Mouse (Mus musculus): ENCODE results near the gene Btbd19. TPM values are rescaled to one million over a fixed set of nuclear protein-coding genes. Genes with fewer than 3 reads are reported as not detected.

The Btbd19 gene
- polyA plus RNA-seq, 1 experiment = 23.7 TPM

DNA sequence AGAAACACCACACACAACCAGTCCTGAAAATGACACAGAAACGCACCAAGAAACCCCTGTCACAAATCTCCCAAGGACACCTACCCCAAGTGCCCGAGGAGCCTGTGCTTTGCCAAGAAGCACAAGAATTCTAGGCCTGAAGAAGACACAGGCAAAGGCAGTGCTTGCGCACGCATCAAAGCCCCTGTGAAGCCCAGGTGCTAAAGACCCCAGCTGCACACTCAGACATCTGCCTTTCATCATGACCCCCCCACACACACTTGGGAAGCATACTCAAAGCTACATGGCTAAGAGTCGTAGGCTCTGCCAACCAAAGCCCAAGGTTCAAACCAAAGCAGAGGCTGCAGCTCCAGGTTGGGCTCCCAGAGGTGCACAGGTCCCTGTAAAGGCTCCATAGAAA lies 9.9 kb downstream of the Btbd19 start:
- no peak overlapping the region for H3K4me3 ChIP-seq (ENCODE audit: insufficient read depth, poor library complexity, severe bottlenecking)
- H3K79me2 ChIP-seq (ENCODE audit: control insufficient read depth, insufficient read depth) = peaks cover 11% of the 10 kb centered on the region
- H3K36me3 ChIP-seq (ENCODE audit: control insufficient read depth, insufficient read depth) = peaks cover 12% of the 10 kb centered on the region
- no peak overlapping the region for H3ac ChIP-seq (ENCODE audit: control insufficient read depth, insufficient read length, low read depth)
- no peaks in the 10 kb centered on the region for H3K27me3 ChIP-seq (ENCODE audit: control insufficient read depth, insufficient read depth, insufficient read length)
- TF ChIP-seq MAX (IDR thresholded peaks at IDR 0.05) (no peak), MYOD1 (IDR thresholded peaks at IDR 0.05; ENCODE audit: control insufficient read depth, insufficient read length, low read depth) (no peak), CEBPB (IDR thresholded peaks at IDR 0.05; ENCODE audit: low read depth) (no peak), MYOG (IDR thresholded peaks at IDR 0.05; ENCODE audit: control insufficient read depth, extremely low read depth, insufficient read length) (no peak), CTCF (IDR thresholded peaks at IDR 0.05; ENCODE audit: control insufficient read depth, insufficient read depth, insufficient read length) (no peak), USF1 (IDR thresholded peaks at IDR 0.05; ENCODE audit: low read depth) (no peak), FOSL1 (IDR thresholded peaks at IDR 0.05; ENCODE audit: insufficient read depth, low read length, poor library complexity, severe bottlenecking) (no peak)
- H3K79me3 ChIP-seq (ENCODE audit: low read depth) = peaks cover 6% of the 10 kb centered on the region

DNA sequence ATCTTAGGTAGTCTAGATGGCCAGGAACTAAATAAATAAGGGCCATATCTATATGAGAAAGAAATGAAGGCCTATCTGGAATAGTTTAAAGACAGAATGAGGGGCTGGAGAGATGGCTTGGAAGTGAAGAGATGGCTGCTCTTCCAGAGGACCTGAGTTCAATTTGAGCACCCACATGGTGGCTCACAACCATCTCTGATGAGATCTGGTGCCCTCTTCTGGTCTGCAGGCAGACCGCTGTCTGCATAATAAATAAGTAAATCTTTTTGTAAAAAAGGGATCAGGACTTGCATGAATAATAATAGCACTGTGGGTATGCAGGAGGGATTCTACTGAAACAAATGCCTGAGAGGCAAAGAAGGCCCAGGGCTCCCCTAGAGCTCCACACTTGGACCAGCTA lies 12.3 kb downstream of the Btbd19 start:
- no peak overlapping the region for H3ac ChIP-seq (ENCODE audit: control insufficient read depth, insufficient read length, low read depth)
- H3K79me2 ChIP-seq (ENCODE audit: control insufficient read depth, insufficient read depth) = no peaks in the 10 kb centered on the region
- H3K36me3 ChIP-seq (ENCODE audit: control insufficient read depth, insufficient read depth) = peaks cover 3% of the 10 kb centered on the region
- H3K27me3 ChIP-seq (ENCODE audit: control insufficient read depth, insufficient read depth, insufficient read length) = no peaks in the 10 kb centered on the region
- H3K4me3 ChIP-seq (ENCODE audit: insufficient read depth, poor library complexity, severe bottlenecking) = no peak overlapping the region
- H3K79me3 ChIP-seq (ENCODE audit: low read depth) = no peaks in the 10 kb centered on the region
- no peak for TF ChIP-seq FOSL1 (IDR thresholded peaks at IDR 0.05; ENCODE audit: insufficient read depth, low read length, poor library complexity, severe bottlenecking)
- no peak for TF ChIP-seq MYOG (IDR thresholded peaks at IDR 0.05; ENCODE audit: control insufficient read depth, extremely low read depth, insufficient read length)
- TF ChIP-seq CTCF (IDR thresholded peaks at IDR 0.05; ENCODE audit: control insufficient read depth, insufficient read depth, insufficient read length) = no peak
- TF ChIP-seq CEBPB (IDR thresholded peaks at IDR 0.05; ENCODE audit: low read depth) = no peak
- no peak for TF ChIP-seq MAX (IDR thresholded peaks at IDR 0.05)
- no peak for TF ChIP-seq USF1 (IDR thresholded peaks at IDR 0.05; ENCODE audit: low read depth)
- TF ChIP-seq MYOD1 (IDR thresholded peaks at IDR 0.05; ENCODE audit: control insufficient read depth, insufficient read length, low read depth) = no peak

- no peak overlapping the region for H3K4me3 ChIP-seq (ENCODE audit: insufficient read depth, poor library complexity, severe bottlenecking)
- H3K27me3 ChIP-seq (ENCODE audit: control insufficient read depth, insufficient read depth, insufficient read length) = no peaks in the 10 kb centered on the region
- no peaks in the 10 kb centered on the region for H3K79me3 ChIP-seq (ENCODE audit: low read depth)
- TF ChIP-seq CEBPB (IDR thresholded peaks at IDR 0.05; ENCODE audit: low read depth) (no peak), USF1 (IDR thresholded peaks at IDR 0.05; ENCODE audit: low read depth) (no peak), CTCF (IDR thresholded peaks at IDR 0.05; ENCODE audit: control insufficient read depth, insufficient read depth, insufficient read length) (no peak), FOSL1 (IDR thresholded peaks at IDR 0.05; ENCODE audit: insufficient read depth, low read length, poor library complexity, severe bottlenecking) (no peak), MYOD1 (IDR thresholded peaks at IDR 0.05; ENCODE audit: control insufficient read depth, insufficient read length, low read depth) (no peak), MYOG (IDR thresholded peaks at IDR 0.05; ENCODE audit: control insufficient read depth, extremely low read depth, insufficient read length) (no peak), MAX (IDR thresholded peaks at IDR 0.05) (no peak)
- H3K36me3 ChIP-seq (ENCODE audit: control insufficient read depth, insufficient read depth) = no peaks in the 10 kb centered on the region
- H3K79me2 ChIP-seq (ENCODE audit: control insufficient read depth, insufficient read depth) = no peaks in the 10 kb centered on the region
- H3ac ChIP-seq (ENCODE audit: control insufficient read depth, insufficient read length, low read depth) = no peak overlapping the region
Observed at GRCm38 (mm10) chr4:117110985-117111384, 14.5 kb downstream of the Btbd19 start.

- Histone ChIP-seq H3K36me3 (ENCODE audit: control insufficient read depth, insufficient read depth) (no peaks in the 10 kb centered on the region), H3ac (ENCODE audit: control insufficient read depth, insufficient read length, low read depth) (no peak overlapping the region), H3K27me3 (ENCODE audit: control insufficient read depth, insufficient read depth, insufficient read length) (no peaks in the 10 kb centered on the region), H3K79me2 (ENCODE audit: control insufficient read depth, insufficient read depth) (no peaks in the 10 kb centered on the region), H3K79me3 (ENCODE audit: low read depth) (no peaks in the 10 kb centered on the region), H3K4me3 (ENCODE audit: insufficient read depth, poor library complexity, severe bottlenecking) (no peak overlapping the region)
- TF ChIP-seq USF1 (IDR thresholded peaks at IDR 0.05; ENCODE audit: low read depth) = no peak
- TF ChIP-seq MYOG (IDR thresholded peaks at IDR 0.05; ENCODE audit: control insufficient read depth, extremely low read depth, insufficient read length) = no peak
- TF ChIP-seq FOSL1 (IDR thresholded peaks at IDR 0.05; ENCODE audit: insufficient read depth, low read length, poor library complexity, severe bottlenecking) = no peak
- no peak for TF ChIP-seq CTCF (IDR thresholded peaks at IDR 0.05; ENCODE audit: control insufficient read depth, insufficient read depth, insufficient read length)
- no peak for TF ChIP-seq CEBPB (IDR thresholded peaks at IDR 0.05; ENCODE audit: low read depth)
- no peak for TF ChIP-seq MAX (IDR thresholded peaks at IDR 0.05)
- TF ChIP-seq MYOD1 (IDR thresholded peaks at IDR 0.05; ENCODE audit: control insufficient read depth, insufficient read length, low read depth) = no peak
Observed at GRCm38 (mm10) chr4:117110249-117110648, 15.3 kb downstream of the Btbd19 start.

GRCm38 (mm10) chr4:117109330-117109729 lies 16.2 kb downstream of the Btbd19 start:
- no peak overlapping the region for H3K4me3 ChIP-seq (ENCODE audit: insufficient read depth, poor library complexity, severe bottlenecking)
- TF ChIP-seq MYOD1 (IDR thresholded peaks at IDR 0.05; ENCODE audit: control insufficient read depth, insufficient read length, low read depth) (no peak), CEBPB (IDR thresholded peaks at IDR 0.05; ENCODE audit: low read depth) (no peak), MYOG (IDR thresholded peaks at IDR 0.05; ENCODE audit: control insufficient read depth, extremely low read depth, insufficient read length) (no peak), MAX (IDR thresholded peaks at IDR 0.05) (no peak), USF1 (IDR thresholded peaks at IDR 0.05; ENCODE audit: low read depth) (no peak), FOSL1 (IDR thresholded peaks at IDR 0.05; ENCODE audit: insufficient read depth, low read length, poor library complexity, severe bottlenecking) (no peak), CTCF (IDR thresholded peaks at IDR 0.05; ENCODE audit: control insufficient read depth, insufficient read depth, insufficient read length) (no peak)
- H3K36me3 ChIP-seq (ENCODE audit: control insufficient read depth, insufficient read depth) = no peaks in the 10 kb centered on the region

GRCm38 (mm10) chr4:117108524-117108849 lies 17.0 kb downstream of the Btbd19 start:
- Histone ChIP-seq H3K79me3 (ENCODE audit: low read depth) (no peaks in the 10 kb centered on the region), H3K79me2 (ENCODE audit: control insufficient read depth, insufficient read depth) (no peaks in the 10 kb centered on the region), H3ac (ENCODE audit: control insufficient read depth, insufficient read length, low read depth) (no peak overlapping the region), H3K4me3 (ENCODE audit: insufficient read depth, poor library complexity, severe bottlenecking) (no peak overlapping the region), H3K27me3 (ENCODE audit: control insufficient read depth, insufficient read depth, insufficient read length) (no peaks in the 10 kb centered on the region), H3K36me3 (ENCODE audit: control insufficient read depth, insufficient read depth) (no peaks in the 10 kb centered on the region)
- no peak for TF ChIP-seq USF1 (IDR thresholded peaks at IDR 0.05; ENCODE audit: low read depth)
- no peak for TF ChIP-seq MAX (IDR thresholded peaks at IDR 0.05)
- no peak for TF ChIP-seq MYOD1 (IDR thresholded peaks at IDR 0.05; ENCODE audit: control insufficient read depth, insufficient read length, low read depth)
- TF ChIP-seq MYOG (IDR thresholded peaks at IDR 0.05; ENCODE audit: control insufficient read depth, extremely low read depth, insufficient read length) = no peak
- TF ChIP-seq CTCF (IDR thresholded peaks at IDR 0.05; ENCODE audit: control insufficient read depth, insufficient read depth, insufficient read length) = no peak
- TF ChIP-seq FOSL1 (IDR thresholded peaks at IDR 0.05; ENCODE audit: insufficient read depth, low read length, poor library complexity, severe bottlenecking) = no peak
- no peak for TF ChIP-seq CEBPB (IDR thresholded peaks at IDR 0.05; ENCODE audit: low read depth)

More at GRCm38 (mm10) chr4:117109330-117109729, 16.2 kb downstream of the Btbd19 start:
- Histone ChIP-seq H3K79me2 (ENCODE audit: control insufficient read depth, insufficient read depth) (no peaks in the 10 kb centered on the region), H3ac (ENCODE audit: control insufficient read depth, insufficient read length, low read depth) (no peak overlapping the region), H3K27me3 (ENCODE audit: control insufficient read depth, insufficient read depth, insufficient read length) (no peaks in the 10 kb centered on the region), H3K79me3 (ENCODE audit: low read depth) (no peaks in the 10 kb centered on the region)

Measured in C2C12 (cell line).